Mouse (Mus musculus) C2C12 (cell line): ENCODE measurements around the gene Cd244a.

Experiments
- CEBPB ChIP-seq: IDR thresholded peaks from one replicate; pipeline ENCODE4 v1.6.1; 2011; ENCODE audit warnings: low read depth, mild to moderate bottlenecking, control low read depth, moderate library complexity
- CTCF ChIP-seq: IDR thresholded peaks from one replicate; pipeline ENCODE4 v1.5.1; 2011; ENCODE audit not compliant: control insufficient read depth, insufficient read depth, insufficient read length
- FOSL1 ChIP-seq: IDR thresholded peaks from one replicate; pipeline ENCODE4 v1.8.0; 2011; ENCODE audit warnings: mild to moderate bottlenecking, low read length; ENCODE audit not compliant: poor library complexity, insufficient read depth, severe bottlenecking
- USF1 ChIP-seq: IDR thresholded peaks from one replicate; pipeline ENCODE4 v1.6.1; 2011; ENCODE audit warnings: low read depth, mild to moderate bottlenecking, control low read depth, moderate library complexity

DNA sequence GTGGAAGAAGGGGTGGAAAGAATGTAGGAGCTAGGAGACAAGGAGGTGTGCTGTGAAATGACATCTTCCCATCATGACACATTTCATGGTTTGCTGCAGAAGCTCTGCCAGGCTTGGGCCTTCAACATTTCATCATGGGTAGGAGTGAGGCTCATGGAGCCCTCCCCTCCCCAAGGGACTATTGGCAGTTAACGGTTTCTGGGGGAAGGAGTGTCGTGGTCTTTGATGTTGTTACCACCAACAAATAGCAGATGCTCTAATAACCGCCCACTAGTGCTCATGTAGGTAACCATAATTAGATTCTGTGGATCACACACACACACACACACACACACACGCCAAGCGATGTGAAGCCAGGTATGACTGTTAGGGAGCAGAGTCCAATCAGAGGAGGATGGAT is 93.7 kb downstream of the Cd244a start, which contains the start of gene Slamf7:
- TF ChIP-seq CTCF, result no peak
- no peak for TF ChIP-seq USF1
- no peak for TF ChIP-seq FOSL1
- no peak for TF ChIP-seq CEBPB
